Mouse (Mus musculus) activated CD4-positive, CD25-positive, alpha-beta regulatory T cell (primary cell): ENCODE measurements around the gene Tmem60. TPM values are rescaled to one million over a fixed set of nuclear protein-coding genes. Genes with fewer than 3 reads are reported as not detected.

Source experiments
- polyA plus RNA-seq, 2 experiments: library from polyadenylated mRNA; unstranded; fragments of 100-300 nt; shearing (Covaris generic); gene quantifications; one replicate each; pipeline ENCODE4 v1.2.1; 2017

The Tmem60 gene
- polyA plus RNA-seq = 10 to 100 TPM; 37.9 to 61.0 TPM

DNA sequence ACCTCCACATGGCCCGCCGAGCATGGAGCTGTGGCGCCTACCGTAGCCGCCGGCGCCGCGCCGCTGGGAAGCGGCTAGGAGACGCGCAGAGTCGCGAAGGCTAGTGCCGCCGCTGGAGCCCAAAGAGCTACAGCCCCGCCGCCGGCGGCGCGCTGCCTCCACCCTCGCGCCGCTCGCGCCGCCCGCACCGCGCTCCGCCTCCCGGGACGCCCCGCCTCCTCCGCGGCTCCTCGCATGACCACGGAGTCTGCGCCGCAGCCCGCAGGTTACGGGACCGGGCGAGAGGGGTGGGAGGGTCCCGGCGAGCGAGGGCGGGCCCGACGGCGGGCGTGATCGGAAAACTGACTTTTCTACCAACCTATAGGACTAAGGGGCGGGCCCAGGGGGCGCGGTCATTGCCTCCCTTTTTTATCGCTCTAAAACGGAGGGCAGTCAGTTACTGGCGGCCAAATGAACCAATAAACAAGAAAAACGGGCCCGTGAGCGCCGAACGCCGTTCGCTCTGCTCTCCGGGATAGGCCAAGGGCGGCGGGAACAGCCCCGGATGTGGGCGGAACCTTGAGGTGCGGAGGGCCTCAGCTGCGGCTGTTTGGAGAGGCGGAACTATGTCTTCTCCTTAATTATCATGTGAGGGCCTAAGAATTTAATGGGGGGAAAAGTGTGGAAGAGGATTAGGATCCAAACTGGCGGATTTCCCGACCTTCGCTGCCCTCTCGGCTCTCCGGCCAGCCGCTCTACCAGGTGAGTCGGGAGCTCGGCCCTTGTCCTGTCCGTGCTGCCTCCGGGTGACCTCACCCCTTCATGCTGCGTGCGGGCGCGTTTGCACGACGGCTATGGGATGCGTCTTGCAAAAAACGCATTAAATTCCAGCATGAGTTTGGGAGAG, at the start of gene Tmem60, which contains the start of gene Phtf2:
Gene Tmem60, plus strand, starts transcription at position 277 of the 886 bp plus-strand sequence.
Gene Phtf2, minus strand, starts transcription at position 210 of the 886 bp plus-strand sequence.

Other genes with a start within 250 kb of the Tmem60 start
- gene Phtf2, start 67 bp upstream of the Tmem60 start, polyA plus RNA-seq = 10 to 100 TPM; 26.1 to 44.6 TPM
- 10 to 100 TPM; 26.2 to 39.9 TPM for gene Rsbn1l, start 74.2 kb downstream of the Tmem60 start, polyA plus RNA-seq
- 1 to 10 TPM; 8.2 to 9.7 TPM for gene Ptpn12, start 173.7 kb downstream of the Tmem60 start, polyA plus RNA-seq